Mouse (Mus musculus) hindbrain, embryonic 11.5 days (tissue): Measurements from ENCODE around the gene Gpr21. TPM values are rescaled to one million over a fixed set of nuclear protein-coding genes. Genes with fewer than 3 reads are reported as not detected.

Experiments used
- ATAC-seq: fragments of 200-750 bp; cut with Nextera tagmentation; 2 replicates; pipeline ENCODE4 v1.8.0; 2017; ENCODE audit warnings: mild to moderate bottlenecking, moderate TSS enrichment, moderate library complexity; ENCODE audit not compliant: low FRiP score
- DNase-seq: peaks from one replicate; pipeline ENCODE4 v3.0.0-alpha.2; 2015; ENCODE audit warnings: low spot score
- H3K27ac ChIP-seq: fragments of 300-500 bp; sonication (generic); 2 replicates; pipeline ENCODE4 v1.5.1; 2014; ENCODE audit warnings: mild to moderate bottlenecking, low read depth, low read length
- H3K27me3 ChIP-seq: fragments of 300-500 bp; sonication (generic); 2 replicates; pipeline ENCODE4 v1.6.1; 2014; ENCODE audit warnings: mild to moderate bottlenecking, low read length, moderate library complexity, mixed read lengths; ENCODE audit not compliant: control insufficient read depth, insufficient read depth
- H3K36me3 ChIP-seq: fragments of 300-500 bp; sonication (generic); 2 replicates; pipeline ENCODE4 v1.6.1; 2014; ENCODE audit warnings: mild to moderate bottlenecking, low read length, moderate library complexity, mixed read lengths; ENCODE audit not compliant: control insufficient read depth, insufficient read depth
- H3K4me1 ChIP-seq: fragments of 300-500 bp; sonication (generic); replicated peaks from 2 replicates; pipeline ENCODE4 v1.6.1; 2014; ENCODE audit warnings: low read length, mixed read lengths; ENCODE audit not compliant: control insufficient read depth, insufficient read depth
- H3K4me2 ChIP-seq: fragments of 300-500 bp; sonication (generic); replicated peaks from 2 replicates; pipeline ENCODE4 v1.6.1; 2014; ENCODE audit warnings: mild to moderate bottlenecking, low read depth, low read length
- H3K4me3 ChIP-seq: fragments of 300-500 bp; sonication (generic); 2 replicates; pipeline ENCODE4 v1.5.1; 2014; ENCODE audit warnings: low read depth, low read length
- H3K9ac ChIP-seq: fragments of 300-500 bp; sonication (generic); 2 replicates; pipeline ENCODE4 v1.6.1; 2014; ENCODE audit warnings: low read depth, low read length
- H3K9me3 ChIP-seq: fragments of 300-500 bp; sonication (generic); 2 replicates; pipeline ENCODE4 v1.6.1; 2016; ENCODE audit warnings: low read length; ENCODE audit not compliant: control insufficient read depth
- WGBS: fragments of 180-500 bp; shearing (Covaris S2); extraction: QIAGEN DNeasy Blood & Tissue Kit; methylation state at CpG from one replicate; pipeline ENCODE4 v1.1.7; 2014; 5-methylcytosine and 5-hydroxymethylcytosine counted together
- polyA plus RNA-seq: library from polyadenylated mRNA; unstranded; fragments of >200 nt; fragmentation: Nextera tagmentation; extraction: Ambion mirVana; gene quantifications from 2 replicates; pipeline ENCODE4 v1.2.1, GENCODE M21; 2014

Gene Gpr21
- polyA plus RNA-seq, 1 experiment from 2014 or later, result 3.9 TPM

GRCm38 (mm10) chr2:37511134-37511901, 4.8 kb upstream of the Gpr21 start:
- Histone ChIP-seq H3K4me1 (peaks cover 2% of the 10 kb centered on the region; the same call in 1 of the 2 replicates), H3K4me2 (no peak overlapping the region), H3K9me3 (no peaks in the 10 kb centered on the region), H3K27ac (no peak overlapping the region), H3K9ac (no peak overlapping the region), H3K27me3 (no peaks in the 10 kb centered on the region), H3K36me3 (no peaks in the 10 kb centered on the region; the same call in 1 of the 2 replicates), H3K4me3 (no peak overlapping the region)
- DNase-seq (no peak), ATAC-seq (no peak)
- 95% methylated on average over 4 of the region's 4 CpGs for WGBS

GRCm38 (mm10) chr2:37516922-37517462, 860 bp downstream of the Gpr21 start:
- Histone ChIP-seq H3K27ac (peak overlapping the region; percentile 6; the same call in 1 of the 2 replicates), H3K4me2 (peak overlapping the region; percentile 6; the same call in 1 of the 2 replicates), H3K4me3 (no peak overlapping the region), H3K36me3 (no peaks in the 10 kb centered on the region), H3K9ac (no peak overlapping the region), H3K27me3 (no peaks in the 10 kb centered on the region), H3K4me1 (peaks cover 4% of the 10 kb centered on the region; the same call in 1 of the 2 replicates), H3K9me3 (no peaks in the 10 kb centered on the region)
- peak; percentile 47; the same call in 1 of the 2 replicates for ATAC-seq
- peak; percentile 19 for DNase-seq
- WGBS, result 43% methylated on average over 4 of the region's 4 CpGs

DNA sequence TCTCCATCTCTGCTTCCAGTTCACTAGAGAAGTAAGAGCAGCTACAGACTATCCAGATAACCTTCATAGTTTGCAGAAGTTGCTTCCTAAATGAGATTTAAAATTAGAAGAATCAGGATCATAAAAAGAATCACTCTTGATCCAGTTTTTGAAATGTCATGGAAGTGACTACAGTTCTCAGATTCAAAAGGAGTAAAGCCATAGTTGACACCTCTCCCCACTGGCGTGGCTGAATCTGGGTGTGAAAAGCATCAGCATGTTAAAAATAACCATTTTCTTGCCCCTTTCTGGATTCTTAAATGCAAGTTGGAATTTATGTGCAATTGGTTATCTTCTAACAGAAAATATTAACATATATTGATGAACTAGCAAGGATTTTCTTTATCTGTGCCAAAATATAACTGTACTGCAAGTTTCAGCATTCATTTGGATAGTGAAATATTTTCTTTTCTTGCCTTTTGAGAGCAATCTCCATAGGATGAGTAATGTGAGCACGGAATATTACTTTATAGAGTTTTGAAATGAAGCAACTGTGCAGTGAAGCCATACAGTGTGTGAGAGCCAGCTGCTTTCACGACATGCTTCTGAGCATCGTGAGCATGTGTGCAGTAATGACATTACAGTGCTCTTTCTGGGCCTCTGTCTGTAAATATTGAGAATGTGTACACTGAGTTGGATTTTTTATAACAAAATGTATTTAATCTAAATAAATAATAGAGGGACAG, 2.6 kb downstream of the Gpr21 start:
- DNase-seq (no peak), ATAC-seq (no peak)
- WGBS, result 94% methylated on average over 4 of the region's 4 CpGs
- Histone ChIP-seq H3K4me1 (peaks cover 4% of the 10 kb centered on the region; the same call in 1 of the 2 replicates), H3K4me2 (no peak overlapping the region), H3K4me3 (no peak overlapping the region), H3K27ac (no peak overlapping the region), H3K9me3 (no peaks in the 10 kb centered on the region), H3K36me3 (no peaks in the 10 kb centered on the region), H3K27me3 (no peaks in the 10 kb centered on the region), H3K9ac (no peak overlapping the region)

- Histone ChIP-seq H3K9me3 (no peaks in the 10 kb centered on the region), H3K4me3 (no peak overlapping the region), H3K4me2 (no peak overlapping the region), H3K36me3 (no peaks in the 10 kb centered on the region), H3K27ac (no peak overlapping the region), H3K9ac (no peak overlapping the region), H3K27me3 (no peaks in the 10 kb centered on the region), H3K4me1 (peaks cover 4% of the 10 kb centered on the region; the same call in 1 of the 2 replicates)
- WGBS, result 95% methylated on average over 1 of the region's 1 CpGs
- DNase-seq (no peak), ATAC-seq (no peak)
Observed at GRCm38 (mm10) chr2:37519286-37519640, 3.1 kb downstream of the Gpr21 start.

DNA sequence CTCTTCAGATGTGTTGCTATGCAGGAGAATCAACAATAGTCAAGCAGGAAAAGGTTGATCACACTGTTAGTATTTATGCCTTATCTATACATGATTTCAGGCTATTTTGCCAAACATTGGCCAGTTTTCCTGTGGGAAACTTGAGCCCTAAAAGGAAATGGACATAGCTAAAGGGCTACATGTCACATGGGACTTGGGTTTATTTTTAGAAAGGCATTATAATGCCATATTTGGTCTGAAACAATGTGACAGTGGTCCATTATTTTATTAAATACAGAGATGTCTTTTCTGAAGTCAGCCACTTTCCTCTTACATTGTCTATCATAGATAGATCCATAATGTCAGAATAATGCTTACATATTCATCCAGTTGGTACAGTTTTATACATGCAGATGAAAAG, 11.5 kb downstream of the Gpr21 start:
- ATAC-seq, result no peak
- Histone ChIP-seq H3K27me3 (no peaks in the 10 kb centered on the region), H3K36me3 (no peaks in the 10 kb centered on the region), H3K4me1 (no peaks in the 10 kb centered on the region), H3K4me2 (no peak overlapping the region), H3K4me3 (no peak overlapping the region), H3K9ac (no peak overlapping the region), H3K9me3 (no peaks in the 10 kb centered on the region), H3K27ac (no peak overlapping the region)
- DNase-seq, result no peak

- Histone ChIP-seq H3K4me3 (no peak overlapping the region), H3K4me2 (no peak overlapping the region), H3K27ac (no peak overlapping the region), H3K27me3 (no peaks in the 10 kb centered on the region), H3K4me1 (no peaks in the 10 kb centered on the region), H3K9ac (no peak overlapping the region), H3K36me3 (no peaks in the 10 kb centered on the region), H3K9me3 (no peaks in the 10 kb centered on the region)
- no peak for DNase-seq
- ATAC-seq, result no peak
- 96% methylated on average over 2 of the region's 2 CpGs for WGBS
Observed at GRCm38 (mm10) chr2:37529397-37529796, 13.3 kb downstream of the Gpr21 start.

GRCm38 (mm10) chr2:37530766-37531165, 14.6 kb downstream of the Gpr21 start:
- Histone ChIP-seq H3K9me3 (no peaks in the 10 kb centered on the region), H3K4me2 (no peak overlapping the region), H3K36me3 (no peaks in the 10 kb centered on the region), H3K4me1 (no peaks in the 10 kb centered on the region), H3K9ac (no peak overlapping the region), H3K4me3 (no peak overlapping the region), H3K27ac (no peak overlapping the region), H3K27me3 (no peaks in the 10 kb centered on the region)
- 95% methylated on average over 1 of the region's 1 CpGs for WGBS
- DNase-seq, result no peak
- ATAC-seq, result no peak

DNA sequence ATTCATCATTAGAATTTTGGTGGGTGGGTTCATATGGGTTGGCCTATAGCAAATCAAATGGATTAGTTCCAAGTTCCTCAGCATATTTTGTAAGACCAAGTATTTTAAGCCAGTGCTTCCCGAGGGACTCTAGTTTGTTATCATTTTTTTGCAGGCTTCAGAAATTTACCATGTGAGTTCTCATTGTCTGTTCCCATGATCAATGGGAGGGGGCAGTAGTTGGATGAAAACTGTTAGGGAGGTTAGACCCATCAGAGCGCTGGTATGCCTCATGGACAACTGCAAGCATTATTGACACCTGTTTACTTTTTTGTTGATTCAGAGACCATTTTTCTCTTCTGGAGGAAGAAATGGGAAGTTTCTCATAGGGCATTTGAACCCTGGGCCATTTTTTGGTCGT, 15.5 kb downstream of the Gpr21 start:
- H3K4me3 ChIP-seq, result no peak overlapping the region
- no peak overlapping the region for H3K4me2 ChIP-seq
- no peak overlapping the region for H3K9ac ChIP-seq
- H3K4me1 ChIP-seq, result no peaks in the 10 kb centered on the region
- ATAC-seq, result no peak
- H3K9me3 ChIP-seq, result no peaks in the 10 kb centered on the region
- DNase-seq, result no peak
- H3K36me3 ChIP-seq, result no peaks in the 10 kb centered on the region
- H3K27me3 ChIP-seq, result no peaks in the 10 kb centered on the region
- no peak overlapping the region for H3K27ac ChIP-seq
- 90% methylated on average over 3 of the region's 3 CpGs for WGBS
